ENCODE assay signal across 12 mouse cellular contexts in genomic region chr15:89454857-89455256, GRCm38 (mm10). TPM values are rescaled to one million over a fixed set of nuclear protein-coding genes. Genes with fewer than 3 reads are reported as not detected.
DNase-seq lines count a peak whose midpoint lies in the region; ATAC-seq and TF ChIP-seq lines count a peak whose summit lies in the region.
"Had no signal": no experiment of that assay in that cellular context is flagged by ENCODE, and none has a peak within 500 bp of the region (broad histone marks: within the 10 kb centered on the region; RNA-seq: fewer than 3 reads in every experiment).

No protein-coding gene starts in this region.

- peak overlapping the region; percentile 98 for H3K4me2 ChIP-seq in embryonic facial prominence, embryonic 12.5 days (replicated peaks)
- H3K4me2 ChIP-seq in hindbrain, embryonic 15.5 days: peak overlapping the region; percentile 76
- H3K4me2 ChIP-seq in midbrain, postnatal 0 days (ENCODE audit: low read depth, low read length, poor library complexity, severe bottlenecking): peak overlapping the region; percentile 95

- ATAC-seq in embryonic facial prominence, embryonic 12.5 days (ENCODE audit: insufficient number of reproducible peaks, insufficient read depth, low FRiP score, low TSS enrichment): no peak
- no peak for ATAC-seq in hindbrain, embryonic 15.5 days (ENCODE audit: low FRiP score, low read depth)
- no peak for ATAC-seq in midbrain, postnatal 0 days (ENCODE audit: low FRiP score)
- ATAC-seq: Patski had no signal

- no peak overlapping the region for H3K9ac ChIP-seq in heart, adult 2 months (ENCODE audit: low read depth, low read length)
- H3K9ac ChIP-seq in embryonic facial prominence, embryonic 12.5 days: no peak overlapping the region
- H3K9ac ChIP-seq in hindbrain, embryonic 15.5 days: peak overlapping the region; percentile 85
- H3K9ac ChIP-seq in midbrain, postnatal 0 days (replicated peaks; ENCODE audit: low read length, poor library complexity, severe bottlenecking): peak overlapping the region; percentile 85

- no peak for TF ChIP-seq CTCF in heart, adult 2 months (IDR thresholded peaks at IDR 0.05)
- no peak for TF ChIP-seq CTCF in midbrain, postnatal 0 days (IDR thresholded peaks at IDR 0.05)

- no peaks in the 10 kb centered on the region for H3K79me2 ChIP-seq in heart, adult 2 months (replicated peaks; ENCODE audit: control insufficient read depth, insufficient read depth, low read length)

- intact Hi-C loops in heart, adult 2 months (cut with DNase I): no loop called here

- H3K27ac ChIP-seq in heart, adult 2 months: no peak overlapping the region
- no peak overlapping the region for H3K27ac ChIP-seq in embryonic facial prominence, embryonic 12.5 days
- peak overlapping the region; percentile 90 for H3K27ac ChIP-seq in hindbrain, embryonic 15.5 days (replicated peaks)
- peak overlapping the region; percentile 90 for H3K27ac ChIP-seq in midbrain, postnatal 0 days (ENCODE audit: low read depth, low read length)

- 23% methylated on average over 5 of the region's 6 CpGs for WGBS in heart, adult 2 months
- WGBS in embryonic facial prominence, embryonic 12.5 days: 29% methylated on average over 4 of the region's 6 CpGs
- WGBS in hindbrain, embryonic 15.5 days: 11% methylated on average over 4 of the region's 6 CpGs
- WGBS in midbrain, postnatal 0 days: 8% methylated on average over 4 of the region's 6 CpGs

- H3K36me3 ChIP-seq in heart, adult 2 months (ENCODE audit: control insufficient read depth, insufficient read depth, low read length): no peaks in the 10 kb centered on the region
- H3K36me3 ChIP-seq in embryonic facial prominence, embryonic 12.5 days: no peaks in the 10 kb centered on the region
- H3K36me3 ChIP-seq in hindbrain, embryonic 15.5 days: peaks cover 25% of the 10 kb centered on the region
- peaks cover 34% of the 10 kb centered on the region for H3K36me3 ChIP-seq in midbrain, postnatal 0 days (ENCODE audit: insufficient read depth, low read length)

- H3K27me3 ChIP-seq in heart, adult 2 months (ENCODE audit: control insufficient read depth, insufficient read depth, low read length): peaks cover 6% of the 10 kb centered on the region; the same call in 1 of the 2 replicates
- peaks cover 21% of the 10 kb centered on the region for H3K27me3 ChIP-seq in embryonic facial prominence, embryonic 12.5 days
- H3K27me3 ChIP-seq in hindbrain, embryonic 15.5 days: 0 out of 2 replicates have a peak, but pooled peaks cover 3% of the 10 kb centered on the region
- no peaks in the 10 kb centered on the region for H3K27me3 ChIP-seq in midbrain, postnatal 0 days (ENCODE audit: insufficient read depth, low read length)

- H3K4me3 ChIP-seq in heart, adult 2 months: no peak overlapping the region
- H3K4me3 ChIP-seq in embryonic facial prominence, embryonic 12.5 days: peak overlapping the region; percentile 61; the same call in 1 of the 2 replicates
- H3K4me3 ChIP-seq in hindbrain, embryonic 15.5 days: peak overlapping the region; percentile 79
- peak overlapping the region; percentile 76 for H3K4me3 ChIP-seq in midbrain, postnatal 0 days (ENCODE audit: low read depth, low read length)
- H3K4me3 ChIP-seq: erythroblast, embryonic 14.5 days had no signal

- no peak for TF ChIP-seq EP300 in heart, adult 2 months (IDR thresholded peaks at IDR 0.05; ENCODE audit: insufficient read depth, low read depth, low read length)

- no peak for TF ChIP-seq POLR2A in heart, adult 2 months (IDR thresholded peaks at IDR 0.05; ENCODE audit: insufficient read depth, low read depth, low read length)

- peak; percentile 74 for DNase-seq in heart, adult 11 months
- DNase-seq in heart, adult 2 months: no peak
- no peak for DNase-seq in midbrain, postnatal 0 days (ENCODE audit: low spot score)
- no peak for DNase-seq in spleen, postnatal 36 days (ENCODE audit: low spot score in 2 of 2)
- no peak for DNase-seq in ovary, postnatal 36 days (ENCODE audit: low spot score)
- DNase-seq in kidney, adult 8-10 months: no peak
- DNase-seq: kidney, postnatal 10 days; lung, postnatal 10 days had no signal

- no peaks in the 10 kb centered on the region for H3K9me3 ChIP-seq in embryonic facial prominence, embryonic 12.5 days
- no peaks in the 10 kb centered on the region for H3K9me3 ChIP-seq in hindbrain, embryonic 15.5 days
- H3K9me3 ChIP-seq in midbrain, postnatal 0 days (ENCODE audit: low read length): no peaks in the 10 kb centered on the region

- H3K4me1 ChIP-seq in heart, adult 2 months (ENCODE audit: control insufficient read depth, insufficient read depth, low read length): no peaks in the 10 kb centered on the region
- H3K4me1 ChIP-seq in embryonic facial prominence, embryonic 12.5 days: peaks cover 12% of the 10 kb centered on the region
- H3K4me1 ChIP-seq in hindbrain, embryonic 15.5 days (replicated peaks): peaks cover 28% of the 10 kb centered on the region
- peaks cover 16% of the 10 kb centered on the region for H3K4me1 ChIP-seq in midbrain, postnatal 0 days (ENCODE audit: insufficient read depth, low read length)

RNA-seq across cellular contexts. Expression of gene Mapk8ip2, which starts 1.1 kb away (rescaled TPM):
- total RNA-seq in heart, adult 2 months (2021): under 1 TPM in 1 of 2 experiments, not detected in 1; 0.16 TPM
- polyA plus RNA-seq in heart, adult 2 months (2012; rRNA removed): 0.18 and 0.29 TPM in 2 replicates
- 8.2 and 10.0 TPM in 2 replicates for polyA plus RNA-seq in embryonic facial prominence, embryonic 12.5 days (2016; fragmentation: Nextera tagmentation; extraction: Ambion mirVana)
- 78.0 and 87.6 TPM in 2 replicates for polyA plus RNA-seq in hindbrain, embryonic 15.5 days (2015; fragmentation: Nextera tagmentation; extraction: Ambion mirVana)
- 100 and 110 TPM in 2 replicates for total RNA-seq in midbrain, postnatal 0 days (2014; rRNA removed)
- polyA plus RNA-seq in midbrain, postnatal 0 days (2015; fragmentation: Nextera tagmentation; extraction: Ambion mirVana): 68.0 and 68.8 TPM in 2 replicates
- polyA plus RNA-seq: erythroblast, embryonic 14.5 days had no signal

RNA-seq across cellular contexts. Expression of gene Arsa, which starts 22.4 kb away (rescaled TPM):
- 10 to 100 TPM; 11.1 to 13.5 TPM for total RNA-seq in heart, adult 2 months (2021)
- 19.5 and 22.1 TPM in 2 replicates for polyA plus RNA-seq in heart, adult 2 months (2012; rRNA removed)
- 18.0 and 18.2 TPM in 2 replicates for polyA plus RNA-seq in embryonic facial prominence, embryonic 12.5 days (2016; fragmentation: Nextera tagmentation; extraction: Ambion mirVana)
- 33.4 and 35.4 TPM in 2 replicates for polyA plus RNA-seq in hindbrain, embryonic 15.5 days (2015; fragmentation: Nextera tagmentation; extraction: Ambion mirVana)
- total RNA-seq in midbrain, postnatal 0 days (2014; rRNA removed): 31.0 and 34.0 TPM in 2 replicates
- 32.4 and 37.1 TPM in 2 replicates for polyA plus RNA-seq in midbrain, postnatal 0 days (2015; fragmentation: Nextera tagmentation; extraction: Ambion mirVana)

RNA-seq across cellular contexts. Expression of gene Chkb, which starts 25.1 kb away (rescaled TPM):
- total RNA-seq in heart, adult 2 months (2021): 10 to 100 TPM; 46.8 to 48.2 TPM
- polyA plus RNA-seq in heart, adult 2 months (2012; rRNA removed): 81.3 and 91.7 TPM in 2 replicates
- 60.2 and 68.7 TPM in 2 replicates for polyA plus RNA-seq in embryonic facial prominence, embryonic 12.5 days (2016; fragmentation: Nextera tagmentation; extraction: Ambion mirVana)
- 89.8 and 91.9 TPM in 2 replicates for polyA plus RNA-seq in hindbrain, embryonic 15.5 days (2015; fragmentation: Nextera tagmentation; extraction: Ambion mirVana)
- total RNA-seq in midbrain, postnatal 0 days (2014; rRNA removed): 65.3 and 66.2 TPM in 2 replicates
- polyA plus RNA-seq in midbrain, postnatal 0 days (2015; fragmentation: Nextera tagmentation; extraction: Ambion mirVana): 101 and 103 TPM in 2 replicates

RNA-seq across cellular contexts. Expression of gene Gm44502, which starts 25.4 kb away (rescaled TPM):
- 1 to 10 TPM; 5.5 to 9.5 TPM for total RNA-seq in heart, adult 2 months (2021)
- 2.1 and 2.5 TPM in 2 replicates for polyA plus RNA-seq in heart, adult 2 months (2012; rRNA removed)
- 0.22 TPM in 1 of 2 replicates, not detected in the other for polyA plus RNA-seq in embryonic facial prominence, embryonic 12.5 days (2016; fragmentation: Nextera tagmentation; extraction: Ambion mirVana)
- polyA plus RNA-seq in hindbrain, embryonic 15.5 days (2015; fragmentation: Nextera tagmentation; extraction: Ambion mirVana): not detected in 2 replicates
- 0.85 and 0.93 TPM in 2 replicates for total RNA-seq in midbrain, postnatal 0 days (2014; rRNA removed)
- polyA plus RNA-seq in midbrain, postnatal 0 days (2015; fragmentation: Nextera tagmentation; extraction: Ambion mirVana): not detected in 2 replicates
- polyA plus RNA-seq: Patski had no signal

RNA-seq across cellular contexts. Expression of gene C730034F03Rik, which starts 25.5 kb away (rescaled TPM):
- total RNA-seq in heart, adult 2 months (2021): 1 to 10 TPM; 1.2 TPM
- polyA plus RNA-seq in heart, adult 2 months (2012; rRNA removed): 1.0 and 1.1 TPM in 2 replicates
- 3.5 and 4.7 TPM in 2 replicates for polyA plus RNA-seq in embryonic facial prominence, embryonic 12.5 days (2016; fragmentation: Nextera tagmentation; extraction: Ambion mirVana)
- 6.2 and 7.2 TPM in 2 replicates for polyA plus RNA-seq in hindbrain, embryonic 15.5 days (2015; fragmentation: Nextera tagmentation; extraction: Ambion mirVana)
- 0.66 and 1.2 TPM in 2 replicates for total RNA-seq in midbrain, postnatal 0 days (2014; rRNA removed)
- 2.1 and 3.9 TPM in 2 replicates for polyA plus RNA-seq in midbrain, postnatal 0 days (2015; fragmentation: Nextera tagmentation; extraction: Ambion mirVana)

Comparison
In these comparisons a context has a peak if more than half of its experiments do, and no peak if none do; other contexts are left out.
1. H3K27ac ChIP-seq: peak in hindbrain, embryonic 15.5 days (single experiment) and midbrain, postnatal 0 days (single experiment); none in heart, adult 2 months (single experiment) and embryonic facial prominence, embryonic 12.5 days (single experiment).
2. H3K9ac ChIP-seq: peak in hindbrain, embryonic 15.5 days (single experiment) and midbrain, postnatal 0 days (single experiment); none in heart, adult 2 months (single experiment) and embryonic facial prominence, embryonic 12.5 days (single experiment).
3. Peak in every context shown above with its lines, with median percentiles within 50 percentile points of each other: H3K4me2 ChIP-seq.